Mouse (Mus musculus) kidney, embryonic 16.5 days (tissue): Measurements from ENCODE around the gene Olfr508. TPM values are rescaled to one million over a fixed set of nuclear protein-coding genes. Genes with fewer than 3 reads are reported as not detected.
"Not testable (repeated sequence)": the region's sequence is repeated elsewhere in the genome, so short reads cannot be mapped to it uniquely, and the experiment has no call there.

ENCODE experiments used
- ATAC-seq: fragments of 200-750 bp; cut with Nextera tagmentation; 2 replicates; pipeline ENCODE4 v1.8.0; 2017; ENCODE audit warnings: moderate TSS enrichment; ENCODE audit not compliant: low FRiP score, low TSS enrichment
- H3K27ac ChIP-seq: fragments of 300-500 bp; sonication (generic); 2 replicates; pipeline ENCODE4 v1.5.1; 2014; ENCODE audit warnings: low read length
- H3K27me3 ChIP-seq: fragments of 300-500 bp; sonication (generic); 2 replicates; pipeline ENCODE4 v1.6.1; 2014; ENCODE audit warnings: low read length, control low read depth, mixed read lengths; ENCODE audit not compliant: insufficient read depth
- H3K36me3 ChIP-seq: fragments of 300-500 bp; sonication (generic); 2 replicates; pipeline ENCODE4 v1.6.1; 2014; ENCODE audit warnings: low read length, control low read depth, mixed read lengths; ENCODE audit not compliant: insufficient read depth
- H3K4me1 ChIP-seq: fragments of 300-500 bp; sonication (generic); 2 replicates; pipeline ENCODE4 v1.6.1; 2014; ENCODE audit warnings: low read length, control low read depth, mixed read lengths; ENCODE audit not compliant: insufficient read depth
- H3K4me2 ChIP-seq: fragments of 300-500 bp; sonication (generic); replicated peaks from 2 replicates; pipeline ENCODE4 v1.6.1; 2014; ENCODE audit warnings: low read depth, low read length
- H3K4me3 ChIP-seq: fragments of 300-500 bp; sonication (generic); 2 replicates; pipeline ENCODE4 v1.5.1; 2014; ENCODE audit warnings: mild to moderate bottlenecking, low read length
- H3K9ac ChIP-seq: fragments of 300-500 bp; sonication (generic); replicated peaks from 2 replicates; pipeline ENCODE4 v1.6.1; 2014; ENCODE audit warnings: low read length
- H3K9me3 ChIP-seq: fragments of 300-500 bp; sonication (generic); 2 replicates; pipeline ENCODE4 v1.6.1; 2016; ENCODE audit warnings: low read length, control low read depth
- WGBS: fragments of 180-500 bp; shearing (Covaris S2); extraction: QIAGEN DNeasy Blood & Tissue Kit; methylation state at CpG from one replicate; pipeline ENCODE4 v1.1.7; 2014; 5-methylcytosine and 5-hydroxymethylcytosine counted together
- polyA plus RNA-seq: library from polyadenylated mRNA; unstranded; fragments of >200 nt; fragmentation: Nextera tagmentation; extraction: Ambion mirVana; gene quantifications from 2 replicates; pipeline ENCODE4 v1.2.1, GENCODE M21; 2015

Gene Olfr508
- not detected in 2 replicates for polyA plus RNA-seq

GRCm38 (mm10) chr7:108629694-108630093 is at the start of gene Olfr508:
TSS of gene Olfr508 (plus strand) at chr7:108629994.
- Histone ChIP-seq H3K27me3 (no peaks in the 10 kb centered on the region), H3K4me3 (no peak within 1 kb of the TSS), H3K4me2 (no peak within 1 kb of the TSS), H3K27ac (no peak within 1 kb of the TSS), H3K4me1 (no peaks in the 10 kb centered on the region), H3K9ac (no peak within 1 kb of the TSS), H3K9me3 (no peaks in the 10 kb centered on the region), H3K36me3 (no peaks in the 10 kb centered on the region)
- WGBS = 75% methylated on average over 3 of the region's 3 CpGs
- no peak for ATAC-seq

- Histone ChIP-seq H3K36me3 (no peaks in the 10 kb centered on the region), H3K4me1 (no peaks in the 10 kb centered on the region), H3K9me3 (no peaks in the 10 kb centered on the region), H3K9ac (no peak overlapping the region), H3K27ac (no peak overlapping the region), H3K4me2 (no peak overlapping the region), H3K27me3 (no peaks in the 10 kb centered on the region), H3K4me3 (no peak overlapping the region)
- no peak for ATAC-seq
- 82% methylated on average over 1 of the region's 1 CpGs for WGBS
These were observed 40.0 kb upstream of the Olfr508 start for GRCm38 (mm10) chr7:108589797-108590196.

- not testable (repeated sequence) for ATAC-seq, H3K4me1 ChIP-seq, H3K9ac ChIP-seq, H3K27me3 ChIP-seq, H3K27ac ChIP-seq, H3K9me3 ChIP-seq, H3K36me3 ChIP-seq, H3K4me2 ChIP-seq, H3K4me3 ChIP-seq
- 77% methylated on average over 3 of the region's 3 CpGs for WGBS
These were observed 27.9 kb upstream of the Olfr508 start for GRCm38 (mm10) chr7:108601916-108602315.

- Histone ChIP-seq H3K36me3 (no peaks in the 10 kb centered on the region), H3K4me1 (no peaks in the 10 kb centered on the region), H3K9me3 (no peaks in the 10 kb centered on the region), H3K27ac (no peak within 1 kb of the TSS), H3K9ac (no peak within 1 kb of the TSS), H3K27me3 (no peaks in the 10 kb centered on the region), H3K4me3 (no peak within 1 kb of the TSS), H3K4me2 (no peak within 1 kb of the TSS)
- ATAC-seq = no peak
These were observed 19.3 kb upstream of the Olfr508 start, which contains the start of gene Olfr506 for GRCm38 (mm10) chr7:108610487-108610886. TSS of gene Olfr506 (plus strand) at chr7:108610787.

- no peaks in the 10 kb centered on the region for H3K9me3 ChIP-seq
- no peaks in the 10 kb centered on the region for H3K4me1 ChIP-seq
- no peak overlapping the region for H3K9ac ChIP-seq
- H3K4me2 ChIP-seq = no peak overlapping the region
- no peaks in the 10 kb centered on the region for H3K36me3 ChIP-seq
- WGBS = 90% methylated on average over 2 of the region's 2 CpGs
- no peaks in the 10 kb centered on the region for H3K27me3 ChIP-seq
- no peak for ATAC-seq
- H3K27ac ChIP-seq = no peak overlapping the region
- no peak overlapping the region for H3K4me3 ChIP-seq
These were observed 15.7 kb upstream of the Olfr508 start for GRCm38 (mm10) chr7:108614110-108614509.

GRCm38 (mm10) chr7:108616781-108617180 is 13.0 kb upstream of the Olfr508 start:
- not testable (repeated sequence) for H3K9ac ChIP-seq, H3K36me3 ChIP-seq, H3K27me3 ChIP-seq, H3K9me3 ChIP-seq, H3K4me2 ChIP-seq, H3K27ac ChIP-seq, ATAC-seq, H3K4me3 ChIP-seq, H3K4me1 ChIP-seq
- 54% methylated on average over 3 of the region's 3 CpGs for WGBS

GRCm38 (mm10) chr7:108621514-108621913 is 8.3 kb upstream of the Olfr508 start, which contains the start of gene Olfr507:
TSS of gene Olfr507 (plus strand) at chr7:108621814.
- Histone ChIP-seq H3K4me1 (no peaks in the 10 kb centered on the region), H3K27ac (no peak within 1 kb of the TSS), H3K36me3 (no peaks in the 10 kb centered on the region), H3K4me2 (no peak within 1 kb of the TSS), H3K4me3 (no peak within 1 kb of the TSS), H3K27me3 (no peaks in the 10 kb centered on the region), H3K9me3 (no peaks in the 10 kb centered on the region), H3K9ac (no peak within 1 kb of the TSS)
- ATAC-seq = no peak
- 69% methylated on average over 2 of the region's 2 CpGs for WGBS

GRCm38 (mm10) chr7:108651806-108652205 is 22.0 kb downstream of the Olfr508 start, which contains the start of gene Olfr509:
TSS of gene Olfr509 (minus strand) at chr7:108651906.
- Histone ChIP-seq H3K27ac (no peak within 1 kb of the TSS), H3K9me3 (no peaks in the 10 kb centered on the region), H3K4me2 (no peak within 1 kb of the TSS), H3K4me3 (no peak within 1 kb of the TSS), H3K27me3 (no peaks in the 10 kb centered on the region), H3K9ac (no peak within 1 kb of the TSS), H3K4me1 (no peaks in the 10 kb centered on the region), H3K36me3 (no peaks in the 10 kb centered on the region)
- ATAC-seq = no peak

GRCm38 (mm10) chr7:108662419-108662818 is 32.6 kb downstream of the Olfr508 start:
- no peak overlapping the region for H3K4me2 ChIP-seq
- no peaks in the 10 kb centered on the region for H3K36me3 ChIP-seq
- 92% methylated on average over 3 of the region's 3 CpGs for WGBS
- ATAC-seq = no peak
- H3K27ac ChIP-seq = no peak overlapping the region
- no peaks in the 10 kb centered on the region for H3K9me3 ChIP-seq
- H3K9ac ChIP-seq = no peak overlapping the region
- H3K27me3 ChIP-seq = no peaks in the 10 kb centered on the region
- no peak overlapping the region for H3K4me3 ChIP-seq
- H3K4me1 ChIP-seq = no peaks in the 10 kb centered on the region

- Histone ChIP-seq H3K4me2 (no peak within 1 kb of the TSS), H3K27me3 (no peaks in the 10 kb centered on the region), H3K9me3 (no peaks in the 10 kb centered on the region), H3K9ac (no peak within 1 kb of the TSS), H3K4me1 (no peaks in the 10 kb centered on the region), H3K4me3 (no peak within 1 kb of the TSS), H3K36me3 (no peaks in the 10 kb centered on the region), H3K27ac (no peak within 1 kb of the TSS)
- no peak for ATAC-seq
- 93% methylated on average over 1 of the region's 1 CpGs for WGBS
These were observed 36.3 kb downstream of the Olfr508 start, which contains the start of gene Olfr510 for GRCm38 (mm10) chr7:108666118-108666517. TSS of gene Olfr510 (plus strand) at chr7:108666418.
